Mouse (Mus musculus) kidney, postnatal 25 days (tissue): ENCODE data around the gene Tnfsf11.

Experiments
- DNase-seq, 2 experiments: peaks; one replicate each; pipeline ENCODE4 v3.0.0; 2021; ENCODE audit warnings: mixed read lengths in 2 of 2

The Tnfsf11 gene

GRCm38 (mm10) chr14:78287906-78288800 is 19.7 kb downstream of the Tnfsf11 start:
- DNase-seq: peak in 1 of 2 experiments; percentile 59

GRCm38 (mm10) chr14:78286011-78286548 is 21.8 kb downstream of the Tnfsf11 start:
- no peak for DNase-seq

- no peak for DNase-seq
These were observed 25.4 kb downstream of the Tnfsf11 start for GRCm38 (mm10) chr14:78282490-78282889.

GRCm38 (mm10) chr14:78276395-78276930 is 31.4 kb downstream of the Tnfsf11 start:
- no peak for DNase-seq

- DNase-seq: no peak
These were observed 33.0 kb downstream of the Tnfsf11 start for GRCm38 (mm10) chr14:78274851-78275250.

- no peak for DNase-seq
These were observed 33.7 kb downstream of the Tnfsf11 start for GRCm38 (mm10) chr14:78274146-78274545.

- DNase-seq: peak; percentile 51 to 65
These were observed 34.3 kb downstream of the Tnfsf11 start for GRCm38 (mm10) chr14:78273571-78273970.

GRCm38 (mm10) chr14:78264876-78265275 is 43.0 kb downstream of the Tnfsf11 start:
- DNase-seq: no peak

GRCm38 (mm10) chr14:78262596-78262995 is 45.2 kb downstream of the Tnfsf11 start:
- no peak for DNase-seq

GRCm38 (mm10) chr14:78261246-78261645 is 46.6 kb downstream of the Tnfsf11 start:
- no peak for DNase-seq

GRCm38 (mm10) chr14:78254017-78254416 is 53.8 kb downstream of the Tnfsf11 start:
- DNase-seq: no peak

GRCm38 (mm10) chr14:78246601-78247000 is 61.2 kb downstream of the Tnfsf11 start:
- DNase-seq: no peak

- DNase-seq: no peak
These were observed 63.0 kb downstream of the Tnfsf11 start for GRCm38 (mm10) chr14:78244811-78245210.

- no peak for DNase-seq
These were observed 68.5 kb downstream of the Tnfsf11 start for GRCm38 (mm10) chr14:78239346-78239745.

- no peak for DNase-seq
These were observed 70.6 kb downstream of the Tnfsf11 start for GRCm38 (mm10) chr14:78237238-78237637.

- peak; percentile 53 to 61 for DNase-seq
These were observed 71.7 kb downstream of the Tnfsf11 start for GRCm38 (mm10) chr14:78236144-78236543.

GRCm38 (mm10) chr14:78235296-78235695 is 72.5 kb downstream of the Tnfsf11 start:
- DNase-seq: no peak

GRCm38 (mm10) chr14:78229012-78229411 is 78.8 kb downstream of the Tnfsf11 start:
- no peak for DNase-seq
